Mouse (Mus musculus) layer of hippocampus, adult 2 months (tissue): ENCODE measurements around the gene Eif4a1. TPM values are rescaled to one million over a fixed set of nuclear protein-coding genes. Genes with fewer than 3 reads are reported as not detected.

Experiments used
- DNase-seq, 2 experiments: peaks; one replicate each; pipeline ENCODE4 v3.0.0; 2022; ENCODE audit warnings: low spot score in 2 of 2
- H3K27ac ChIP-seq: fragments of 200-600 bp; 2 replicates; pipeline ENCODE4 v1.8.1; 2022
- H3K4me3 ChIP-seq: fragments of 200-600 bp; 2 replicates; pipeline ENCODE4 v1.8.1; 2022; ENCODE audit warnings: mild to moderate bottlenecking
- CTCF ChIP-seq: fragments of 200-600 bp; conservative IDR thresholded peaks from 2 replicates; pipeline ENCODE4 v1.8.1; 2022; ENCODE audit warnings: antibody characterized with exemption, mild to moderate bottlenecking, moderate library complexity
- total RNA-seq, 2 experiments: library from RNA; stranded (reverse); gene quantifications; 2 replicates each; pipeline ENCODE4 v1.2.3; 2021

The Eif4a1 gene
- total RNA-seq, 2 experiments from 2014 or later, result 342 to 344 TPM

- no peak for DNase-seq
- Histone ChIP-seq H3K27ac (peak overlapping the region; percentile 87), H3K4me3 (peak overlapping the region; percentile 66)
- no peak for TF ChIP-seq CTCF
These were observed 22.8 kb upstream of the Eif4a1 start for GRCm38 (mm10) chr11:69695046-69695360.

DNA sequence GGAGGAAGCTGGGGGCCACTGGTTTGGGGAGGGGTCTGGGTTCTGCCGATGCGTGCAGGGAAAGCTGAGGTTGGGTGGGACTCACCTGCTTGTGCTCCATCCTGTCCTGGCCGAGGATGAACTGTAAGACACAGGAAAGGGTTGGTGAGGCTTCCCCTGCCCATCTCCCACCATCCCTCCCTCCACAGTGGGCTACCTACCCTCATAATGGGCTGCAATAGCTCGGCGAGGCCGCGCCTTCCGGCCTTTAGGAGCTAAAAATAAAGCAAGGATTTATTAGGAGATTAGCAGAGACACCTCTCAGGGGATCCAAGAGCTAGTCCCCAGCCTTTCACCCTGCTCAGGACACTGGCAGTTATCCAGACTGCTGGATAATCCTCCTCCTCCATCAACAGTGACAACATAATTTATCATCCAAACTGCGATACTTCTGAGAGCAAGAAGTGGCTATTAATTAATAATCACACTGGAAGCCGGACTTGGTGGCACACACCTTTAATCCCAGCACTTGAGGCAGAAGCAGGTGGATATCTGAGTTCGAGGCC, 21.3 kb upstream of the Eif4a1 start:
- no peak for TF ChIP-seq CTCF
- H3K27ac ChIP-seq, result no peak overlapping the region
- H3K4me3 ChIP-seq, result no peak overlapping the region
- no peak for DNase-seq

- Histone ChIP-seq H3K27ac (no peak overlapping the region), H3K4me3 (no peak overlapping the region)
- no peak for DNase-seq
- TF ChIP-seq CTCF, result no peak
These were observed 20.6 kb upstream of the Eif4a1 start for GRCm38 (mm10) chr11:69692863-69693262.

DNA sequence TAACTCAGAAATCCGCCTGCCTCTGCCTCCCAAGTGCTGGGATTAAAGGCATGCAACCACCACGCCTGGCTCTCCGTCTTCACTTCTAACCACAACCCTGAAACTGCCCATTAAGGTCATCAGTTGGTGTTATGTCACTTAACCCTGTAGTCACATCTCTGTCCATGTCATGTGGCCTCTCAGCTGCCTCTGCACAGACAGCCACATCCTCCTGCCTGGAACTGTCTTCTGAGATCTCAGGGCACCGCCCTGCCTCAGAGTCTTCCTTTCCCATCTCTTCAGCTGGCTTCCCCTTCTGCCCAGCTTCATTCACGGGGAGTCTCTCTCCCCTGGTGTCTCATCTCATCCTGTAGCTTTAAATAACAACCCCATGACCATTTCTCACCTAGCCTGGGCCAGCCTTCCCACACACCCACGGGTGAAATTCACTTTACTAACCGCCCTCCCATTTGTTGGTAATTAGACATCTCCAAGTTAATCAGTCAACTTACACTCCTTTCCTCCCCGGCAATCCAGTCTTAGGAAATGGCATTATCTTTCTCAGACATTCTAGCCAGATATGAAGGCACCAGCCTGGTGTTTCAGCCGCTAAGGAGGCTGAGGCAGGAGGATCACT, 20.1 kb upstream of the Eif4a1 start:
- Histone ChIP-seq H3K27ac (no peak overlapping the region), H3K4me3 (no peak overlapping the region)
- DNase-seq, result no peak
- no peak for TF ChIP-seq CTCF

GRCm38 (mm10) chr11:69689891-69690290, 17.7 kb upstream of the Eif4a1 start:
- no peak for TF ChIP-seq CTCF
- Histone ChIP-seq H3K27ac (no peak overlapping the region), H3K4me3 (no peak overlapping the region)
- DNase-seq, result no peak

- Histone ChIP-seq H3K4me3 (no peak overlapping the region), H3K27ac (peak overlapping the region; percentile 95)
- DNase-seq, result no peak
- TF ChIP-seq CTCF, result no peak
These were observed 14.8 kb upstream of the Eif4a1 start for GRCm38 (mm10) chr11:69687061-69687460.

DNA sequence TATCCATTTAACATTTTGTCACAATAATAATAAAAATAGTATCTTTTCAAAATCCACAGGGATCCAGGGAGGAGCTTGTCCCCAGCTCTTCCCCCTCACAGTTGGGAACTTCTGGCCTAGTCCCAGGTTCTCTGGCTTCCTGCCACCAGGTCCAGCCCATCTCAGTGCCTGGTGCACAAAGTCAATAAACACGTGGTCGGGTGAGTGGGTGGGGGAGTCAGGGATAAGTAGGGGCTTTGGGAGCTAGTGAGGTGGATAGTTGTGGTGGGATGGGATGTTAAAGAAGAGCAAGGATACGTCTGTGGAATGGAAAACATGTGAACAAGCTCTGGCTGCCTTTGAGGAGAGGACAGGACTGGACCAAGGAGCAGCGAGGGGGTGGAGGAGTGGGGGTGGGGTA, 14.2 kb upstream of the Eif4a1 start:
- H3K4me3 ChIP-seq, result peak overlapping the region; percentile 36
- DNase-seq, result peak in 1 of 2 experiments; percentile 75
- TF ChIP-seq CTCF, result no peak
- H3K27ac ChIP-seq, result peak overlapping the region; percentile 95

DNA sequence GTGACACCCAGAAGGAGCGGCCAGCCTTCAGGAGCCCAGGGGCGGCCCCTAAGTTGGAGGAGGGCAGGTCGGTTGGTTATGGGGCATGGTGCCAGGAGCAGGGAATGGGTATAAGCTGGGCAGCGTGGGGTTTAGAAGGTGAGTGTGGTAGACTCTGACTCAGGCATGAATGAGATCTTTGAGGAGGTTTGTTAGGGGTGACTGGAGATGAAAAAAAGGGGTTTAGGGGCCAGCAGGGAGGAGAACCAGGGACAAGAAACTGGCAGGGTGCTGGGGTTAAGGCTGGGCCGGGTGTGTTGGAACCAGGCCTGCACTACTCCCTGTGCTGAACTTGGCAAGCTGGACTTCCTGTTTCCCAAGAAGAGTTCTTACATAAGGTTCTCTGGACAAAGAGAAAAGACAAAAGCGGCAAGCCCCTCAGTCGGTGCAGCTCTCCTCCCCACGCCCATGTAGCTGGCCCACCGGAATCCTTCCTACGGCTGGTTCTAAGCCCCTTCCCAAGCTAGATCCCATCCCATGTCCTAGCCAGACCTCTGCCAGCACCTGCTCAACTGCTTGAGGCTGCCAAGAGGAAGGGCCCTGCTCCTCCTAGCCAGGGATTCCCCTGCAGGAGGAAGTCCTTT, 13.4 kb upstream of the Eif4a1 start, which contains the start of gene Tnfsf13:
Gene Tnfsf13 (minus strand): TSS at position 259 of the 623 bp plus-strand sequence.
- TF ChIP-seq CTCF, result no peak
- DNase-seq, result peak in 1 of 2 experiments; percentile 69
- H3K4me3 ChIP-seq, result peak within 1 kb of the TSS; percentile 36
- peak within 1 kb of the TSS; percentile 95 for H3K27ac ChIP-seq

DNA sequence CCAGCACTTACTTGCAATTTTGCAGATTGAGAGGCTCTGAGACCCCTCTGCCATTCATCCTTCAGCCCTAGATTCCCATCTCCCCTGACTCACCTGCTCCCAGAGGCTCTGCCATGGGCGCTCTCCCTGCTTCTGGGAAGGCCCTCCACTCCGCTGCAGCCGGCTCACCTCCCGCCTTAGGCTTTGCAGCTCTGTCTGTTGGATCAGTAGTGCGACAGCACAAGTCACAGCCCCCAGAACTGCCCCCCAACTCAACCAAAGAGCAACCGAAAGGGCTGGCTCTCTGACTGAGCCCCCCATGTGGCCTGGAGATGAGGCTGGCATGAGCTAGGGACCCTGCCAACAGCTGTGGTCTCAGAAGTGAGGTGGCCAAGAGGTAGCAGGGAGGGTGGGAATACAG, 12.7 kb upstream of the Eif4a1 start:
- DNase-seq, result no peak
- no peak for TF ChIP-seq CTCF
- peak overlapping the region; percentile 95 for H3K27ac ChIP-seq
- no peak overlapping the region for H3K4me3 ChIP-seq

DNA sequence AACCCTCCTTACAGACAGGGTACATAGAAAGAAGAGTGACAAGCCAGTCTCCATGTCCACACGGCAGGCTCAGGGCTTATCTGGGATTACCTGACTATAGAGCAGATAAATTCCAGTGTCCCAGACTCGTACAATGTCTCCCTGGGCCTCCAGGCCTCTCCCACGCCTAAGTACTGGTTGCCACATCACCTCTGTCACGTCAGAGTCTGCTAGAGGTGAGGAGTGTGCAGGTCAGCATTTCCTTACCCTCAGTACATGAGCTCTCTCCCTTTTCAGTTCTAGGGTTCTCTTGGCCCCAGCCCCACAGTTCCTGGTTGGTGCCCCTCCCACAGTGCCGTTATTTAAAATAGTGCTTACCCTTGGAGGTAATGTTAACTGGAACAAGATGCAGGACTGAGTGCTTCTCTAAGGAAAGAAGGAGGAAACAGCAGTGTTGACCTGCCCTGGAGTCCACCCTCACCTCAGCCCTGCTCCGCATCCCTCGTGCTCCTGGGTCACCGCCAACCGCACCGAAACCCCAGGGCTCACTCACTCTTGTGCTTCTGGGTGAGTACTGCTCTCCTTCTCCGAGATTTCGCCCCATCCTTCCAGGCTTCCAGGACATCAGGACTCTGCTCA, 12.0 kb upstream of the Eif4a1 start:
- no peak for DNase-seq

DNA sequence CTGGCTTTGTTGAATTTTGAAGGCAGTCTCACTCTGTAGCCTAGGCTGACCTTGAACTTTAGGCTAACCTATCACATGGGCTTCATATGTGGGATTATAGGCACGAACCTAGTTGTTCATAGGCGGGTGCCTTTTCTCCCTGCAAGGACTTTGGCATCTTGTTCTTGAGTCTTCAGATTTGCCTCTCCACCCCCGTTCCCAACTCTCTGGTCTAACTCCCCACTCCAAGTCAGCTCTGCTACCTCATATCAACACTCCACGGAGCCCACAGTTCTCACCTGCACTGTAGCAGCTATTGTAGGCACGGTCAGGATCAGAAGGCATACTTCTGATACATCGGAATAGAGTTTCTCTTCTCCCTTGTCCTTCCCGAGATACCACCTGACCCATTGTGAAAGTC, 11.4 kb upstream of the Eif4a1 start:
- DNase-seq, result no peak
- TF ChIP-seq CTCF, result no peak
- no peak overlapping the region for H3K4me3 ChIP-seq
- H3K27ac ChIP-seq, result peak overlapping the region; percentile 95

More for the DNA sequence above, 12.0 kb upstream of the Eif4a1 start:
- no peak for TF ChIP-seq CTCF
- no peak overlapping the region for H3K4me3 ChIP-seq
- H3K27ac ChIP-seq, result peak overlapping the region; percentile 95

DNA sequence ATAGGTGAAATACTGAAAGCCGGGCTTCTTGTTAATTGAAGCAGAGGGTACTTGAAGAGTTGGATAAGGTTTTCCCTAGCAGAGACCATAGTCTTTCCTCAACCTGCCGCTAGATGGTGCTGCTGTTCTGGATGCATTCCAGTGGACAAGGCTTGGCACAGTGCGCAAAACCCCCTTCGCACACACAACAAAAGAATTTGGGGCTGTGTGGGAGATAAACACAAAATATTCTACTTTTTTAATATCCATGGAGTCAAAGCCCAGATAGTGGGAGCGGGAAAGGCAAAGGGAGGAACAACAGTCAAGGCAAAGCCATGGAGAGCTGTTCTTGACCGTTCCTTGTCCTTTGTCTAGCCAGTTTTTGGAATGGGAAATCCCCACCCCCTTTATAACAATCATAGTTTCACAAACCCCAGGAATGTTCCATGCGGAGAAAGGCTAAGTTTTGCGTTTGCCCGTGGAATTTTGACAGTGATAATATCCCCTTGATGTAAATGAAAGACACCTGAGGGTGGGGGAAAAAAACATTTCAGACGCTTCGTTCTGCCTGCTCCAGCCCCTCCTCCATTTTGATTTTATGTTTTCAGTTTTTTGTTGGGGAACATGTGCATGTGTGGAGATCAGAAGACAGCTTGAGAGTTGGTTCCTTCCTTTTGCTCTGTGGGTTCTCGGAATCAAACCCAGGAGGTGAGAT, 10.8 kb upstream of the Eif4a1 start:
- DNase-seq, result peak; percentile 87 to 92
- peak; percentile 94 for TF ChIP-seq CTCF
- peak overlapping the region; percentile 44 for H3K4me3 ChIP-seq

GRCm38 (mm10) chr11:69682209-69682839, 10.1 kb upstream of the Eif4a1 start:
- no peak for TF ChIP-seq CTCF
- no peak for DNase-seq
- Histone ChIP-seq H3K27ac (peak overlapping the region; percentile 95), H3K4me3 (peak overlapping the region; percentile 82)

More for the DNA sequence above, 10.8 kb upstream of the Eif4a1 start:
- H3K27ac ChIP-seq, result peak overlapping the region; percentile 95
